Mouse (Mus musculus): ENCODE results near the gene 1700028P14Rik. TPM values are rescaled to one million over a fixed set of nuclear protein-coding genes. Genes with fewer than 3 reads are reported as not detected.
"Not testable (repeated sequence)": the region's sequence is repeated elsewhere in the genome, so short reads cannot be mapped to it uniquely, and the experiment has no call there.

1700028P14Rik gene
- total and polyA plus RNA-seq, 2 experiments from 2014 or later, result 0.33 to 1.7 TPM

GRCm38 (mm10) chr19:23687296-23688021, 34.8 kb upstream of the 1700028P14Rik start, which contains the start of gene Ptar1:
Gene Ptar1 (plus strand): TSS chr19:23687429.
- peak; percentile 88 for ATAC-seq (ENCODE audit: low FRiP score)
- WGBS, result under 1% methylated on average over 40 of the region's 93 CpGs
- TF ChIP-seq CTCF (IDR thresholded peaks at IDR 0.05), result no peak

DNA sequence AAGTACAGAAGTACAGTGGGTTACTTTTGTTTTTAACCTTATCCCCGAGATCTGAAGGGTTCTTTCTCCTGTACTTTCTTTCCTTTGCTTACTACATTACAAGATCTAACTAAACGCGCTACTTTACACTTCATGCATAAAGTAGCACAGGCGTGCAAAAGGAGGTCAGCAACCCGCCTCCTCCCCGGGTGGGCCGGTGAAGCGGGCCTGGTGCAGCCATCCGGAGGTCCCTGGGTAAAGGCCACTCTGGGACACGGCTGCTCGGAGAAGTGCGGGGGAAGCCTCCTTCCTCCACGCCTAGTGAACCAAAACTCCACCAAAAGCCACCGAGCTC, 34.3 kb upstream of the 1700028P14Rik start:
- peak overlapping the region; percentile 87 for H3K4me3 ChIP-seq (ENCODE audit: low read depth, low read length)
- peak overlapping the region; percentile 93 for H3K27ac ChIP-seq (ENCODE audit: low read depth, low read length)
- peak overlapping the region; percentile 88 for H3K9ac ChIP-seq (replicated peaks; ENCODE audit: low read length, poor library complexity, severe bottlenecking)
- H3K4me1 ChIP-seq (ENCODE audit: insufficient read depth, low read length), result no peaks in the 10 kb centered on the region; the same call in 1 of the 2 replicates
- no peaks in the 10 kb centered on the region for H3K27me3 ChIP-seq (ENCODE audit: insufficient read depth, low read length)
- TF ChIP-seq CTCF (IDR thresholded peaks at IDR 0.05), result no peak
- ATAC-seq (ENCODE audit: low FRiP score) (no peak), DNase-seq (ENCODE audit: low spot score) (no peak)
- peak overlapping the region; percentile 79 for H3K4me2 ChIP-seq (ENCODE audit: low read depth, low read length, poor library complexity, severe bottlenecking)
- H3K9me3 ChIP-seq (ENCODE audit: low read length), result no peaks in the 10 kb centered on the region
- no peaks in the 10 kb centered on the region for H3K36me3 ChIP-seq (ENCODE audit: insufficient read depth, low read length)
- WGBS, result 3% methylated on average over 14 of the region's 14 CpGs

More at GRCm38 (mm10) chr19:23687296-23688021, 34.8 kb upstream of the 1700028P14Rik start, which contains the start of gene Ptar1:
- H3K9ac ChIP-seq (replicated peaks; ENCODE audit: low read length, poor library complexity, severe bottlenecking), result peak within 1 kb of the TSS; percentile 88
- DNase-seq (ENCODE audit: low spot score), result peak; percentile 85
- no peaks in the 10 kb centered on the region for H3K27me3 ChIP-seq (ENCODE audit: insufficient read depth, low read length)
- no peaks in the 10 kb centered on the region; the same call in 1 of the 2 replicates for H3K4me1 ChIP-seq (ENCODE audit: insufficient read depth, low read length)
- peak within 1 kb of the TSS; percentile 79 for H3K4me2 ChIP-seq (ENCODE audit: low read depth, low read length, poor library complexity, severe bottlenecking)
- H3K27ac ChIP-seq (ENCODE audit: low read depth, low read length), result peak within 1 kb of the TSS; percentile 93
- H3K36me3 ChIP-seq (ENCODE audit: insufficient read depth, low read length), result no peaks in the 10 kb centered on the region
- H3K9me3 ChIP-seq (ENCODE audit: low read length), result no peaks in the 10 kb centered on the region
- peak within 1 kb of the TSS; percentile 87 for H3K4me3 ChIP-seq (ENCODE audit: low read depth, low read length)

DNA sequence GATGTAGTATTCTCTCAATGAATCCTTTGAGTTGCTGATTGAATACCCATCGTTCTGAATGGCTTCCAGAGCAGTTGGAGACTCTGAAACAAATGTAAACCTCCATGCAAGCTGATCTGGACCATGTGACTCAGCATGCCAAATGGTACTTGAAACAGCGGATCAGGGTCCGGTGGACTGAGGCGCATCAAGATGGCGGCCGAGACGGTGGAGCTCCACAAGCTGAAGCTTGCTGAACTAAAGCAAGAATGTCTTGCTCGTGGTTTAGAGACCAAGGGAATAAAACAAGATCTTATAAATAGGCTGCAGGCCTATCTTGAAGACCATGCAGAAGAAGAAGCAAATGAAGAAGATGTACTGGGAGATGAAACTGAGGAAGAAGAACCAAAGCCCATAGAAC, 23.0 kb upstream of the 1700028P14Rik start:
- not testable (repeated sequence) for H3K36me3 ChIP-seq (ENCODE audit: insufficient read depth, low read length); DNase-seq (ENCODE audit: low spot score); H3K27me3 ChIP-seq (ENCODE audit: insufficient read depth, low read length); H3K27ac ChIP-seq (ENCODE audit: low read depth, low read length); H3K9ac ChIP-seq (replicated peaks; ENCODE audit: low read length, poor library complexity, severe bottlenecking); H3K4me1 ChIP-seq (ENCODE audit: insufficient read depth, low read length); H3K4me3 ChIP-seq (ENCODE audit: low read depth, low read length); ATAC-seq (ENCODE audit: low FRiP score); H3K4me2 ChIP-seq (ENCODE audit: low read depth, low read length, poor library complexity, severe bottlenecking); H3K9me3 ChIP-seq (ENCODE audit: low read length)
- 93% methylated on average over 8 of the region's 8 CpGs for WGBS

- 73% methylated on average over 2 of the region's 2 CpGs for WGBS
- no peak for ATAC-seq (ENCODE audit: low FRiP score)
- Histone ChIP-seq H3K9me3 (ENCODE audit: low read length) (no peaks in the 10 kb centered on the region), H3K27me3 (ENCODE audit: insufficient read depth, low read length) (no peaks in the 10 kb centered on the region), H3K27ac (ENCODE audit: low read depth, low read length) (no peak overlapping the region), H3K4me3 (ENCODE audit: low read depth, low read length) (no peak overlapping the region), H3K4me2 (ENCODE audit: low read depth, low read length, poor library complexity, severe bottlenecking) (no peak overlapping the region), H3K4me1 (ENCODE audit: insufficient read depth, low read length) (no peaks in the 10 kb centered on the region), H3K36me3 (ENCODE audit: insufficient read depth, low read length) (no peaks in the 10 kb centered on the region), H3K9ac (replicated peaks; ENCODE audit: low read length, poor library complexity, severe bottlenecking) (no peak overlapping the region)
- no peak for DNase-seq (ENCODE audit: low spot score)
- no peak for TF ChIP-seq CTCF (IDR thresholded peaks at IDR 0.05)
Observed at GRCm38 (mm10) chr19:23673021-23673420, 20.4 kb upstream of the 1700028P14Rik start.

- H3K9me3 ChIP-seq (ENCODE audit: low read length), result no peaks in the 10 kb centered on the region
- no peaks in the 10 kb centered on the region for H3K36me3 ChIP-seq (ENCODE audit: insufficient read depth, low read length)
- DNase-seq (ENCODE audit: low spot score), result no peak
- no peaks in the 10 kb centered on the region for H3K4me1 ChIP-seq (ENCODE audit: insufficient read depth, low read length)
- WGBS, result 40% methylated on average over 6 of the region's 6 CpGs
- TF ChIP-seq CTCF (IDR thresholded peaks at IDR 0.05), result no peak
- no peak overlapping the region for H3K9ac ChIP-seq (replicated peaks; ENCODE audit: low read length, poor library complexity, severe bottlenecking)
- peak; percentile 54; the same call in 1 of the 2 replicates for ATAC-seq (ENCODE audit: low FRiP score)
- no peak overlapping the region for H3K4me3 ChIP-seq (ENCODE audit: low read depth, low read length)
- H3K27me3 ChIP-seq (ENCODE audit: insufficient read depth, low read length), result no peaks in the 10 kb centered on the region
- H3K27ac ChIP-seq (ENCODE audit: low read depth, low read length), result no peak overlapping the region
- H3K4me2 ChIP-seq (ENCODE audit: low read depth, low read length, poor library complexity, severe bottlenecking), result no peak overlapping the region
Observed at GRCm38 (mm10) chr19:23668142-23668655, 15.6 kb upstream of the 1700028P14Rik start.

GRCm38 (mm10) chr19:23664083-23664482, 11.5 kb upstream of the 1700028P14Rik start:
- H3K4me2 ChIP-seq (ENCODE audit: low read depth, low read length, poor library complexity, severe bottlenecking), result no peak overlapping the region
- ATAC-seq (ENCODE audit: low FRiP score) (no peak), DNase-seq (ENCODE audit: low spot score) (no peak)
- H3K9ac ChIP-seq (replicated peaks; ENCODE audit: low read length, poor library complexity, severe bottlenecking), result no peak overlapping the region
- no peak overlapping the region for H3K4me3 ChIP-seq (ENCODE audit: low read depth, low read length)
- no peaks in the 10 kb centered on the region for H3K36me3 ChIP-seq (ENCODE audit: insufficient read depth, low read length)
- H3K9me3 ChIP-seq (ENCODE audit: low read length), result no peaks in the 10 kb centered on the region
- TF ChIP-seq CTCF (IDR thresholded peaks at IDR 0.05), result no peak
- no peaks in the 10 kb centered on the region for H3K27me3 ChIP-seq (ENCODE audit: insufficient read depth, low read length)
- no peak overlapping the region for H3K27ac ChIP-seq (ENCODE audit: low read depth, low read length)
- WGBS, result 94% methylated on average over 7 of the region's 7 CpGs
- H3K4me1 ChIP-seq (ENCODE audit: insufficient read depth, low read length), result no peaks in the 10 kb centered on the region

All from midbrain, postnatal 0 days (tissue).